ENCODE assay signal across 19 mouse cellular contexts in the genomic region with DNA sequence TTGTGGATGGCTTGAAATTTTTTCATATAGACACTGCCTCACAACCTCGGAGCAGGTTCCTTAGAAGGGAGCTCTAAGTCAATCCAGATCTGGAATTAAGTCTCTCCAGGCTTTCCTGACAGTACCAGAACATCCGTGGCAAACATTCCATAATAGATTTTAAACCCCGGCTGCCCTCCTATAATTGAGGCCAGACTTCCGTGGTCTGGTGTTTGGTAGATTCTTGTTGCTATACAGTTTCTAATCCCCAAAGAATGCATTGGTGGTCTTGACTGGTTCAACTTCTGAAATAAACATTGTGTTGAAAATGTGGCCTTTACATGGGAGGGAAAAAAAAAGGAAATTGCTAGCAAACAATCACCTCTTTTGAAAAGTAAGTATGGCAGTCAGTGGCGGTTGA.
"Had no signal": no experiment of that assay in that cellular context is flagged by ENCODE, and none has a peak within 500 bp of the region (broad histone marks: within the 10 kb centered on the region; RNA-seq: fewer than 3 reads in every experiment).

No protein-coding gene starts in this region.

- ATAC-seq: liver, postnatal 0 days; lung, postnatal 0 days; midbrain, embryonic 15.5 days had no signal

- H3K9me3 ChIP-seq: midbrain, embryonic 12.5 days; midbrain, embryonic 15.5 days; neural tube, embryonic 12.5 days; neural tube, embryonic 15.5 days had no signal

- H3K9ac ChIP-seq: liver, embryonic 14.5 days; liver, postnatal 0 days; lung, embryonic 14.5 days; midbrain, embryonic 12.5 days; midbrain, embryonic 15.5 days; neural tube, embryonic 12.5 days; neural tube, embryonic 15.5 days had no signal

- DNase-seq: kidney, postnatal 25 days; layer of hippocampus, postnatal 36 days; liver, postnatal 0 days; lung, embryonic 14.5 days; right cerebral cortex, adult 18-20 months; right cerebral cortex, postnatal 14 days; right cerebral cortex, postnatal 4 days; thymus, postnatal 36 days had no signal

- H3K4me3 ChIP-seq: layer of hippocampus, adult 2 months; left cerebral cortex, adult 2 months; midbrain, embryonic 12.5 days; midbrain, embryonic 15.5 days; neural tube, embryonic 12.5 days; neural tube, embryonic 15.5 days had no signal

- H3K36me3 ChIP-seq: midbrain, embryonic 12.5 days; midbrain, embryonic 15.5 days; neural tube, embryonic 12.5 days; neural tube, embryonic 15.5 days had no signal

- H3K27ac ChIP-seq: kidney, postnatal 0 days; layer of hippocampus, adult 2 months; left cerebral cortex, adult 2 months; liver, embryonic 14.5 days; macrophage; midbrain, embryonic 12.5 days; midbrain, embryonic 15.5 days; neural tube, embryonic 12.5 days; neural tube, embryonic 15.5 days; stomach, postnatal 0 days had no signal

- H3K4me2 ChIP-seq: lung, embryonic 14.5 days; midbrain, embryonic 12.5 days; midbrain, embryonic 15.5 days; neural tube, embryonic 12.5 days; neural tube, embryonic 15.5 days had no signal

- H3K27me3 ChIP-seq: midbrain, embryonic 15.5 days; neural tube, embryonic 12.5 days; neural tube, embryonic 15.5 days had no signal

- H3K4me1 ChIP-seq: midbrain, embryonic 12.5 days; neural tube, embryonic 12.5 days had no signal
